Mouse (Mus musculus) heart, postnatal 0 days (tissue): Measurements from ENCODE around the gene Zfp747.
"Not testable (repeated sequence)": the region's sequence is repeated elsewhere in the genome, so short reads cannot be mapped to it uniquely, and the experiment has no call there.

Experiments used
- CTCF ChIP-seq: IDR thresholded peaks from 2 replicates; pipeline ENCODE4 v1.5.1; 2016; ENCODE audit warnings: antibody characterized with exemption, control low read depth, low read depth
- EP300 ChIP-seq: IDR thresholded peaks from 2 replicates; pipeline ENCODE4 v1.6.1; 2016; ENCODE audit warnings: antibody characterized with exemption, low read depth

- not testable (repeated sequence) for TF ChIP-seq EP300, CTCF
These were observed 12.4 kb upstream of the Zfp747 start for GRCm38 (mm10) chr7:127388201-127388600.
